ENCODE assay signal across 25 mouse cellular contexts in genomic region chr4:134693202-134693940, GRCm38 (mm10).
"Had no signal": no experiment of that assay in that cellular context is flagged by ENCODE, and none has a peak within 500 bp of the region (broad histone marks: within the 10 kb centered on the region; RNA-seq: fewer than 3 reads in every experiment).

No protein-coding gene starts in this region.

- H3K9ac ChIP-seq: heart, embryonic 12.5 days; hindbrain, embryonic 12.5 days; hindbrain, embryonic 14.5 days; intestine, embryonic 15.5 days; limb, embryonic 12.5 days; liver, embryonic 12.5 days; liver, embryonic 14.5 days had no signal

- H3K4me1 ChIP-seq: hindbrain, embryonic 10.5 days; hindbrain, embryonic 12.5 days; intestine, embryonic 15.5 days; limb, embryonic 10.5 days; limb, embryonic 12.5 days; liver, embryonic 12.5 days had no signal

- ATAC-seq: hindbrain, embryonic 16.5 days; inflammation-experienced regulatory T-cells, adult 6 months; intestine, embryonic 15.5 days; intestine, postnatal 0 days; liver, embryonic 12.5 days had no signal

- H3K36me3 ChIP-seq: hindbrain, embryonic 12.5 days; intestine, embryonic 15.5 days had no signal

- H3K27ac ChIP-seq: heart, embryonic 10.5 days; hindbrain, embryonic 10.5 days; hindbrain, embryonic 12.5 days; hindbrain, embryonic 14.5 days; intestine, embryonic 15.5 days; layer of hippocampus, adult 2 months; left cerebral cortex, adult 2 months; limb, embryonic 10.5 days; limb, embryonic 12.5 days; liver, embryonic 12.5 days; liver, embryonic 14.5 days had no signal

- DNase-seq: gastrocnemius, postnatal 10 days; gastrocnemius, postnatal 25 days; heart, adult 18-20 months; heart, postnatal 10 days; heart, postnatal 4 days; kidney, adult 18-20 months; kidney, adult 8-10 months; kidney, postnatal 10 days; kidney, postnatal 25 days; kidney, postnatal 4 days had no signal

- H3K9me3 ChIP-seq: intestine, embryonic 15.5 days; limb, embryonic 10.5 days had no signal

- H3K4me2 ChIP-seq: heart, embryonic 12.5 days; hindbrain, embryonic 12.5 days; hindbrain, embryonic 14.5 days; intestine, embryonic 15.5 days; limb, embryonic 12.5 days; liver, embryonic 12.5 days had no signal

- H3K27me3 ChIP-seq: heart, embryonic 12.5 days; hindbrain, embryonic 12.5 days; intestine, embryonic 15.5 days; limb, embryonic 12.5 days; liver, embryonic 12.5 days had no signal

- H3K4me3 ChIP-seq: heart, embryonic 10.5 days; heart, embryonic 12.5 days; hindbrain, embryonic 10.5 days; hindbrain, embryonic 12.5 days; intestine, embryonic 15.5 days; layer of hippocampus, adult 2 months; left cerebral cortex, adult 2 months; limb, embryonic 10.5 days; limb, embryonic 12.5 days; liver, embryonic 12.5 days had no signal
